Mouse (Mus musculus) mesoderm, embryonic 11.5 days (tissue): Measurements from ENCODE around the gene H2-Ke6.
"Not testable (repeated sequence)": the region's sequence is repeated elsewhere in the genome, so short reads cannot be mapped to it uniquely, and the experiment has no call there.

Source experiments
- DNase-seq: peaks from one replicate; pipeline ENCODE4 v3.0.0-alpha.2; 2012; ENCODE audit warnings: low read depth, low spot score

H2-Ke6 gene

GRCm38 (mm10) chr17:34029890-34030595 lies 2.2 kb upstream of the H2-Ke6 start:
- no peak for DNase-seq

- DNase-seq, result no peak
Measured at GRCm38 (mm10) chr17:34029150-34029889, 1.5 kb upstream of the H2-Ke6 start.

GRCm38 (mm10) chr17:34028501-34029149 lies 765 bp upstream of the H2-Ke6 start:
- no peak for DNase-seq

- no peak for DNase-seq
Measured at GRCm38 (mm10) chr17:34026917-34027655, 774 bp downstream of the H2-Ke6 start.

GRCm38 (mm10) chr17:34026221-34026620 lies 1.6 kb downstream of the H2-Ke6 start:
- no peak for DNase-seq

GRCm38 (mm10) chr17:34025756-34026151 lies 2.1 kb downstream of the H2-Ke6 start:
- peak; percentile 88 for DNase-seq

- DNase-seq, result no peak
Measured at GRCm38 (mm10) chr17:34024861-34025755, 2.8 kb downstream of the H2-Ke6 start.

GRCm38 (mm10) chr17:34024317-34024821 lies 3.5 kb downstream of the H2-Ke6 start, which contains the start of gene Ring1:
TSS of gene Ring1 (minus strand) at chr17:34024680.
- DNase-seq, result peak; percentile 92

- no peak for DNase-seq
Measured at GRCm38 (mm10) chr17:34023678-34024077, 4.2 kb downstream of the H2-Ke6 start.

GRCm38 (mm10) chr17:34022987-34023386 lies 4.9 kb downstream of the H2-Ke6 start:
- DNase-seq, result no peak

GRCm38 (mm10) chr17:34022414-34022783 lies 5.5 kb downstream of the H2-Ke6 start:
- DNase-seq, result no peak

GRCm38 (mm10) chr17:34021539-34022413 lies 6.1 kb downstream of the H2-Ke6 start:
- no peak for DNase-seq

- DNase-seq, result no peak
Measured at GRCm38 (mm10) chr17:34013436-34013835, 14.4 kb downstream of the H2-Ke6 start.

GRCm38 (mm10) chr17:34010156-34010555 lies 17.7 kb downstream of the H2-Ke6 start:
- DNase-seq, result no peak

- DNase-seq, result no peak
Measured at GRCm38 (mm10) chr17:34006570-34006969, 21.3 kb downstream of the H2-Ke6 start.

GRCm38 (mm10) chr17:34003426-34003825 lies 24.4 kb downstream of the H2-Ke6 start:
- DNase-seq, result no peak

- not testable (repeated sequence) for DNase-seq
Measured at GRCm38 (mm10) chr17:34000796-34001195, 27.1 kb downstream of the H2-Ke6 start.

- DNase-seq, result peak; percentile 88
Measured at GRCm38 (mm10) chr17:34000150-34000537, 27.7 kb downstream of the H2-Ke6 start, which contains the start of gene H2-K1. TSS of gene H2-K1 (minus strand) at chr17:34000347.

- DNase-seq, result no peak
Measured at GRCm38 (mm10) chr17:33999341-34000149, 28.3 kb downstream of the H2-Ke6 start.
